In the genomic region with DNA sequence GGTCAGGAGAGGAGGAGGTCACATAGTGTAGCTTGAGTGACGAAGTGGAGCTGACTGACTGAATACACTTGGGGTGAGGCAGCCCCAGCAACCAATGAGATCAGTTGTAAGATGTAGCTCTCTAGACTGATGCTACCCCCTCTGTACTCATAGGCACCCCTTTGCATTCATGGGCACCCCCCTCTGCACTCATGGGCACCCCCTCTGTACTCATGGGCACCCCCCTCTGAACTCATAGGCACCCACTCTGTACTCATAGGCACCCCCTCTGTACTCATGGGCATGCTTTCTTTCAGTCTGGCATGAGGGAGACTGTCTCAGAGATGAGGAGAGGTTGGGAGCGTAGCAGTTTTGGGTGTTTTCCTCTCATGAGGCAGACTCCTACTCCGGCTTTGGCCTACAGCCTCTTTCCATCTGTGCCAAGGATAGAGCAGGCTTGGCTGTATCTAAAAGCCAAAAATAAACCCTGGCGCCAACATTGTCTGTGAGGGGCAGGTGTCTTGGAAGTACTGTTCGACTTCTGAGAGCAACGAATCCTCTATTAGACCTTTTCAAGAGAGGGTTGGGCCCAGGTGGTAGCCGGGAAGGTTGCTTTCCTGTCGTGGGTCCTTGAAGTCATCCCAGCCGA, we compare ENCODE assay signal across 24 mouse cellular contexts. TPM values are rescaled to one million over a fixed set of nuclear protein-coding genes. Genes with fewer than 3 reads are reported as not detected.
DNase-seq lines count a peak whose midpoint lies in the region; ATAC-seq and TF ChIP-seq lines count a peak whose summit lies in the region.
"Not testable (repeated sequence)": the region's sequence is repeated elsewhere in the genome, so short reads cannot be mapped to it uniquely, and the experiment has no call there.
"Had no signal": no experiment of that assay in that cellular context is flagged by ENCODE, and none has a peak within 500 bp of the region (broad histone marks: within the 10 kb centered on the region; RNA-seq: fewer than 3 reads in every experiment).

No protein-coding gene starts in this region.

- 20% methylated on average over 9 of the region's 9 CpGs for WGBS in cerebellum, adult 2 months
- WGBS in heart, embryonic 12.5 days, result 61% methylated on average over 9 of the region's 9 CpGs
- 95% methylated on average over 9 of the region's 9 CpGs for WGBS in midbrain, embryonic 15.5 days

- not testable (repeated sequence) for H3K9ac ChIP-seq in heart, embryonic 12.5 days; midbrain, embryonic 15.5 days

- not testable (repeated sequence) for TF ChIP-seq POLR2A in cerebellum, adult 2 months (IDR thresholded peaks at IDR 0.05; ENCODE audit: borderline replicate concordance, insufficient read depth, low read length)

- H3K36me3 ChIP-seq in heart, embryonic 12.5 days; midbrain, embryonic 15.5 days (replicated peaks): not testable (repeated sequence)

- not testable (repeated sequence) for H3K27ac ChIP-seq in cerebellum, adult 2 months (ENCODE audit: insufficient read depth, low read length); gastrocnemius, adult 2 months; midbrain, embryonic 15.5 days
- peak overlapping the region; percentile 43; the same call in 1 of the 2 replicates for H3K27ac ChIP-seq in heart, embryonic 12.5 days (ENCODE audit: poor library complexity, severe bottlenecking)

- peak; percentile 45 to 72 for DNase-seq in cerebellum, adult 2 months
- peak; percentile 30 to 33 for DNase-seq in cerebellum, postnatal 36 days
- peak; percentile 33 for DNase-seq in gastrocnemius, adult 2 months
- peak; percentile 61 to 69 for DNase-seq in heart, postnatal 10 days
- peak; percentile 0 for DNase-seq in kidney, adult 11 months

- TF ChIP-seq CTCF in cerebellum, adult 2 months (IDR thresholded peaks at IDR 0.05; ENCODE audit: borderline replicate concordance, insufficient read depth, low read depth, low read length); gastrocnemius, adult 2 months (IDR thresholded peaks at IDR 0.05): not testable (repeated sequence)

- H3K9me3 ChIP-seq in heart, embryonic 12.5 days (replicated peaks); midbrain, embryonic 15.5 days: not testable (repeated sequence)

- H3K4me3 ChIP-seq in cerebellum, adult 2 months (replicated peaks; ENCODE audit: insufficient read depth, low read depth, low read length); gastrocnemius, adult 2 months; heart, embryonic 12.5 days; midbrain, embryonic 15.5 days: not testable (repeated sequence)

- intact Hi-C loops in gastrocnemius, adult 2 months (cut with DNase I), result not testable (repeated sequence)
- intact Hi-C loops in heart, postnatal 10 days (cut with DNase I), result loop anchor here (10.0 kb wide), 2 partner anchors 1220 to 1250 kb away; a partner anchor contains a TSS

- not testable (repeated sequence) for H3K4me1 ChIP-seq in cerebellum, adult 2 months (ENCODE audit: control insufficient read depth, insufficient read depth, low read length); midbrain, embryonic 15.5 days
- H3K4me1 ChIP-seq in heart, embryonic 12.5 days (replicated peaks), result peaks cover 28% of the 10 kb centered on the region

- 0 out of 2 replicates have a peak overlapping the region, but pooled peaks have one; percentile 7 for H3K4me2 ChIP-seq in heart, embryonic 12.5 days
- not testable (repeated sequence) for H3K4me2 ChIP-seq in midbrain, embryonic 15.5 days

- not testable (repeated sequence) for ATAC-seq in heart, embryonic 12.5 days (ENCODE audit: insufficient number of reproducible peaks, low FRiP score)
- 0 out of 2 replicates have a peak, but pooled peaks have one; percentile 35 for ATAC-seq in midbrain, embryonic 15.5 days (replicated peaks)

- H3K27me3 ChIP-seq in cerebellum, adult 2 months (ENCODE audit: control insufficient read depth, insufficient read depth, low read length); heart, embryonic 12.5 days (replicated peaks); midbrain, embryonic 15.5 days (replicated peaks): not testable (repeated sequence)

RNA-seq across cellular contexts. Expression of a gene that starts 22.1 kb away (rescaled TPM):
- 7.7 and 8.1 TPM in 2 replicates for polyA plus RNA-seq in cerebellum, adult 2 months (2012; rRNA removed)
- total RNA-seq in gastrocnemius, adult 2 months (2021), result 1 to 10 TPM; 1.1 to 1.6 TPM
- 8.0 and 8.3 TPM in 2 replicates for polyA plus RNA-seq in heart, embryonic 12.5 days (2016; fragmentation: Nextera tagmentation; extraction: Ambion mirVana)
- 1 to 10 TPM; 7.9 to 8.6 TPM for total RNA-seq in heart, postnatal 10 days (2021)
- 19.8 TPM in 2 replicates for polyA plus RNA-seq in midbrain, embryonic 15.5 days (2015; fragmentation: Nextera tagmentation; extraction: Ambion mirVana)

RNA-seq across cellular contexts. Expression of a gene that starts 52.5 kb away (rescaled TPM):
- polyA plus RNA-seq in cerebellum, adult 2 months (2012; rRNA removed), result not detected in 2 replicates
- total RNA-seq in gastrocnemius, adult 2 months (2021), result not detected
- not detected in 2 replicates for polyA plus RNA-seq in heart, embryonic 12.5 days (2016; fragmentation: Nextera tagmentation; extraction: Ambion mirVana)
- total RNA-seq in heart, postnatal 10 days (2021), result not detected
- polyA plus RNA-seq in midbrain, embryonic 15.5 days (2015; fragmentation: Nextera tagmentation; extraction: Ambion mirVana), result 0.31 TPM in 1 of 2 replicates, not detected in the other
- total RNA-seq: adrenal gland, postnatal 25 days; ES-E14; gastrocnemius, postnatal 10 days; granulocyte monocyte progenitor cell, adult 5-6 weeks; heart, postnatal 4 days; layer of hippocampus, adult 18-20 months; layer of hippocampus, postnatal 25 days had no signal
- polyA plus RNA-seq: embryonic facial prominence, embryonic 12.5 days; forebrain, embryonic 11.5 days; frontal cortex, adult 2 months; limb, embryonic 10.5 days; liver, embryonic 15.5 days; lung, embryonic 15.5 days; midbrain, embryonic 14.5 days; myocyte; neural tube, embryonic 13.5 days; stomach, embryonic 14.5 days had no signal

Comparison
In these comparisons a context has a peak if more than half of its experiments do, and no peak if none do; other contexts are left out.
1. DNase-seq: peak in every context shown above with its lines; median percentile 65 in heart, postnatal 10 days; 58 in cerebellum, adult 2 months; 33 in gastrocnemius, adult 2 months; 32 in cerebellum, postnatal 36 days; 0 in kidney, adult 11 months.